Mouse (Mus musculus): ENCODE data around the gene Clec11a. TPM values are rescaled to one million over a fixed set of nuclear protein-coding genes. Genes with fewer than 3 reads are reported as not detected.

Clec11a gene
- total RNA-seq, 2 experiments from 2014 or later, result 0.84 to 0.88 TPM

Other genes with a start within 250 kb of the Clec11a start
- gene Klk1b21, start 204.6 kb downstream of the Clec11a start, total RNA-seq (2021), result not detected
- not detected for gene Klk1b22, start 194.2 kb downstream of the Clec11a start, total RNA-seq (2021)
- gene Klk1b16, start 170.1 kb downstream of the Clec11a start, total RNA-seq (2021), result not detected
- not detected for gene Klk1b24, start 118.7 kb downstream of the Clec11a start, total RNA-seq (2021)
- gene Klk1b3, start 108.7 kb downstream of the Clec11a start, total RNA-seq (2021), result not detected
- gene Klk1b4, start 99.5 kb downstream of the Clec11a start, total RNA-seq (2021), result not detected
- not detected for gene Klk1b5, start 91.0 kb downstream of the Clec11a start, total RNA-seq (2021)
- gene Klk1, start 81.5 kb downstream of the Clec11a start, total RNA-seq (2021), result under 1 TPM in 1 of 2 experiments, not detected in 1; 0.32 TPM
- not detected for gene Gm36864, start 70.7 kb downstream of the Clec11a start, total RNA-seq (2021)
- gene 1700028J19Rik, start 60.2 kb downstream of the Clec11a start, total RNA-seq (2021), result under 1 TPM; 0.29 to 0.56 TPM
- 10 to 100 TPM; 18.2 to 18.8 TPM for gene 2410002F23Rik, start 60.2 kb downstream of the Clec11a start, total RNA-seq (2021)
- gene Acp4, start 49.5 kb downstream of the Clec11a start, total RNA-seq (2021), result not detected
- not detected for gene Gm15517, start 45.5 kb downstream of the Clec11a start, total RNA-seq (2021)
- gene Shank1, start 3.4 kb upstream of the Clec11a start, total RNA-seq (2021), result 1 to 10 TPM; 1.0 to 1.4 TPM
- 1 to 10 TPM; 1.5 to 2.2 TPM for gene Syt3, start 77.2 kb upstream of the Clec11a start, total RNA-seq (2021)
- gene 1700008O03Rik, start 78.9 kb upstream of the Clec11a start, total RNA-seq (2021), result under 1 TPM in 1 of 2 experiments, not detected in 1; 0.24 TPM
- gene Lrrc4b, start 122.1 kb upstream of the Clec11a start, total RNA-seq (2021), result 10 to 100 TPM; 18.7 to 19.7 TPM
- 1 to 10 TPM in 1 of 2 experiments, under 1 TPM in 1; 1.00 to 1.1 TPM for gene Aspdh, start 158.5 kb upstream of the Clec11a start, total RNA-seq (2021)
- gene Josd2, start 161.1 kb upstream of the Clec11a start, total RNA-seq (2021), result 100 to 1,000 TPM; 105 to 111 TPM
- 10 to 100 TPM; 95.4 to 98.8 TPM for gene Emc10, start 189.6 kb upstream of the Clec11a start, total RNA-seq (2021)
- gene Fam71e1, start 189.7 kb upstream of the Clec11a start, total RNA-seq (2021), result 1 to 10 TPM; 5.3 to 6.5 TPM
- 10 to 100 TPM; 10.5 to 16.8 TPM for gene Mybpc2, start 217.8 kb upstream of the Clec11a start, total RNA-seq (2021)
- 1 to 10 TPM in 1 of 2 experiments, under 1 TPM in 1; 0.65 to 1.1 TPM for gene Spib, start 225.2 kb upstream of the Clec11a start, total RNA-seq (2021)
- 10 to 100 TPM; 14.5 to 16.0 TPM for gene Pold1, start 241.9 kb upstream of the Clec11a start, total RNA-seq (2021)
- gene Nr1h2, start 247.0 kb upstream of the Clec11a start, total RNA-seq (2021), result 10 to 100 TPM; 49.1 to 53.5 TPM